Mouse (Mus musculus): Measurements from ENCODE around the gene Nsmf.

Gene Nsmf

GRCm38 (mm10) chr2:25087842-25088241 is 33.7 kb downstream of the Nsmf start:
- DNase-seq: no peak

GRCm38 (mm10) chr2:25088636-25089035 is 34.5 kb downstream of the Nsmf start:
- DNase-seq: no peak

DNA sequence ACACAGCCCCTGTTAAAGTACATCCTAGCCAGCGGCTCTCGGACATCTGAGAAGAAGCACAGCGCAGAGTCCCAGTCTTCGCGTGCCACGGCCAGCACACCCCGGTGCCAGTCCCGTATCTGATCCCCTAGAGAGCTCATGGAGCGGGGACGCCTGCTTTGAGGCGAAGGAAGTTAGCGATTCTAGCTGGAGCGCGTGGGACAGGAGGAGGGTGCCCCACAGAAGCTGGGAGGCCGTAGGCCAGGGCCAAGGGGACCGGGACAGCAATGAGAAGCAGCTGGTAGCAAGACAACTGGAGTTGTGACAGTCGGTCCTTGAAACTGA is 40.6 kb downstream of the Nsmf start:
- no peak for DNase-seq

DNA sequence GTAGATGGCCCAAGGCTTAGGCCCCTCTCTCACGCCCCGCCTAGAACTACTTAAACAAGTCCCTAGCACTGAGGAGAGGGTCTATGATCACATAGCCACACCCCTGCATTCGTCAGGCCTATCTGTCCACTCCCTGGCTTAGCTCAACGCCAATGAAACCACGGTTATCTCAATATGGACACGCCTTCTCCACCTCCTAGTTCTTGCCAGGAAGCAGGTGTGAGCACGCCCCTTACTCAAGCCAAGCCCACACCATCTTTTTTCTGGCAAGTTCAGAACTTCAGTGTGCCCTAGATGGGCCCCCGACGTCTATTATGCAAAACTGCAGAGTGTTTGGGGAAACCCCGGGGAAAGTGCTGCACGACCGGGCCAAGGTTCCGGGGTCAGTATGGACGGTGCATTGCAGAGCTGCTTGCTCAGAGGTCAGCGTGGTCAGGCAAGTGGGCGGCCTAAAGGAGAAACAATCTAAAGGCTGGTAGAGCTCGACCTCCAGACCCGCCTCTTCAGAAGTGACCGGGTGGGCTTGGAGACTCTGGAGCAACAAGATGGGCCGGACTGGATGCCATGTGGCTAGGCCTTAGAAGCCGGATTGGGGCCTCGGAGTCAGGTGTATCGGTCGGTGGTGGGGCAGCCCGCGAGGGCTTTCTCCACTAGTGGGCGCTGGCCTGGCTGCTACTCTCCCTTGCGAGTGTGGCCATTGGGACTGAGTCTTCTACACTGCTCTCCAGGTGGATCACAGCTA is 41.1 kb downstream of the Nsmf start, which contains the start of gene Noxa1:
Gene Noxa1, minus strand, starts transcription at position 41 of the 742 bp plus-strand sequence.
- DNase-seq: no peak

- DNase-seq: peak; percentile 52
Measured at GRCm38 (mm10) chr2:25098005-25098615, 44.0 kb downstream of the Nsmf start.

DNA sequence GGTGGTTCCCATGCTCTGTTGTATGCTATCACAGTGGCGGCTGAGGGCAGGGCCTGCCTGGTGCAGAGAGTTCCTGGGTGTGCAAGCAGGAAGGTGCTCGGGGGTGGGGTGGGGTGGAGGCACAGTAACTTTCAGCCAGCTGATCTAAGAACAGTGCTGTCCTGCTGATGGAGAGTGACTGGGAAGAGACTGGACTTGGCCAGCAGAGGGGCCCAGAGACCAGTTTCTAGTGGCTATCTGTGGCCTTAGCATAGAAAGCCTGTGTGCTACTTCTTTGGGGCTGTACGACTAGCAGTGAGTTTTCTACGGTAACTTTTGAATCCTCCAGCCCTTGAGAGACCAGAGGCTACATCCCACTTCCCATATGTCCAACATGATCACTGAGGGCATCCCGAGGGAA is 44.8 kb downstream of the Nsmf start:
- DNase-seq: peak; percentile 33

GRCm38 (mm10) chr2:25099703-25100102 is 45.5 kb downstream of the Nsmf start:
- DNase-seq: no peak

DNA sequence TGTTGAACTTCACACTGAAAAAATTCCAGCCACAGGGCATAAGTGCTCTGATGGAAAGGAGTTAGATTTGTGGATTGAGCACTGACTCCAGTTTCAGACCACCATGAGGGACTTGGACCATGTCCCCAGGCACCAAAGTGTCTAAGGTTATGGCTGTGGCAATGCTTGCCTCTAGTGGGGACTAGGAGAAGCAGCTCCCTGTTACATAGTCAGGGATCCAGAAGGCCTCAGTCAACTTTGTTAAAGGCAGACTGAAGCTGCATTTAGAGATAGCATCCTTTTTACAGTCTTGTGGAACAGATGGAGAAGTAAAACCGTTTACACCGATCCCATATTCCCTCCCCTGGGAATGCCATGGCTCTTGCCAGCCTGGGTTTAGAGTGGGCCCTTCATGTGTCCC is 50.0 kb downstream of the Nsmf start:
- no peak for DNase-seq

GRCm38 (mm10) chr2:25106045-25106444 is 51.9 kb downstream of the Nsmf start:
- DNase-seq: no peak

- no peak for DNase-seq
Measured at GRCm38 (mm10) chr2:25109487-25109886, 55.3 kb downstream of the Nsmf start.

- no peak for DNase-seq
Measured at GRCm38 (mm10) chr2:25110505-25111183, 56.5 kb downstream of the Nsmf start.

GRCm38 (mm10) chr2:25111184-25111791 is 57.1 kb downstream of the Nsmf start:
- no peak for DNase-seq
